Mouse (Mus musculus) lung, embryonic 16.5 days (tissue): ENCODE data around the gene Celsr1. TPM values are rescaled to one million over a fixed set of nuclear protein-coding genes. Genes with fewer than 3 reads are reported as not detected.
A peak's percentile ranks its signal among the peaks of the same experiment; 100 is the strongest.

ENCODE experiments used
- ATAC-seq: fragments of 200-750 bp; cut with Nextera tagmentation; 2 replicates; pipeline ENCODE4 v1.8.0; 2017; ENCODE audit warnings: low read depth, mild to moderate bottlenecking, moderate library complexity
- H3K27ac ChIP-seq: fragments of 300-500 bp; sonication (generic); 2 replicates; pipeline ENCODE4 v1.5.1; 2014; ENCODE audit warnings: mild to moderate bottlenecking, control low read depth, low read length
- H3K27me3 ChIP-seq: fragments of 300-500 bp; sonication (generic); 2 replicates; pipeline ENCODE4 v1.6.1; 2014; ENCODE audit warnings: low read depth, low read length, mixed read lengths; ENCODE audit not compliant: control insufficient read depth, insufficient read depth
- H3K36me3 ChIP-seq: fragments of 300-500 bp; sonication (generic); 2 replicates; pipeline ENCODE4 v1.6.1; 2014; ENCODE audit warnings: low read length; ENCODE audit not compliant: control insufficient read depth, insufficient read depth
- H3K4me1 ChIP-seq: fragments of 300-500 bp; sonication (generic); replicated peaks from 2 replicates; pipeline ENCODE4 v1.6.1; 2014; ENCODE audit warnings: low read length, mixed read lengths; ENCODE audit not compliant: control insufficient read depth, insufficient read depth
- H3K4me2 ChIP-seq: fragments of 300-500 bp; sonication (generic); 2 replicates; pipeline ENCODE4 v1.6.1; 2014; ENCODE audit warnings: low read depth, low read length, control low read depth
- H3K4me3 ChIP-seq: fragments of 300-500 bp; sonication (generic); 2 replicates; pipeline ENCODE4 v1.5.1; 2014; ENCODE audit warnings: mild to moderate bottlenecking, low read length, control low read depth
- H3K9ac ChIP-seq: fragments of 300-500 bp; sonication (generic); 2 replicates; pipeline ENCODE4 v1.6.1; 2014; ENCODE audit warnings: low read length, control low read depth
- H3K9me3 ChIP-seq: fragments of 300-500 bp; sonication (generic); 2 replicates; pipeline ENCODE4 v1.6.1; 2016; ENCODE audit warnings: low read length; ENCODE audit not compliant: control insufficient read depth
- WGBS: fragments of 180-500 bp; shearing (Covaris S2); extraction: QIAGEN DNeasy Blood & Tissue Kit; methylation state at CpG from one replicate; pipeline ENCODE4 v1.1.7; 2014; 5-methylcytosine and 5-hydroxymethylcytosine counted together
- polyA plus RNA-seq: library from polyadenylated mRNA; unstranded; fragments of >200 nt; fragmentation: Nextera tagmentation; extraction: Ambion mirVana; gene quantifications from 2 replicates; pipeline ENCODE4 v1.2.1, GENCODE M21; 2015

Gene Celsr1
- polyA plus RNA-seq, 1 experiment from 2014 or later = 3.6 TPM

- WGBS = 24% methylated on average over 13 of the region's 13 CpGs
- H3K4me2 ChIP-seq = no peak overlapping the region
- peaks cover 44% of the 10 kb centered on the region for H3K4me1 ChIP-seq
- peak overlapping the region; percentile 52 for H3K27ac ChIP-seq
- H3K4me3 ChIP-seq = no peak overlapping the region
- no peak overlapping the region for H3K9ac ChIP-seq
- no peaks in the 10 kb centered on the region for H3K27me3 ChIP-seq
- no peaks in the 10 kb centered on the region for H3K36me3 ChIP-seq
- H3K9me3 ChIP-seq = no peaks in the 10 kb centered on the region
- ATAC-seq = peak; percentile 32; the same call in 1 of the 2 replicates
These were observed 37.4 kb downstream of the Celsr1 start for GRCm38 (mm10) chr15:85996031-85996765.

GRCm38 (mm10) chr15:85994906-85995608 lies 38.5 kb downstream of the Celsr1 start:
- Histone ChIP-seq H3K36me3 (no peaks in the 10 kb centered on the region), H3K4me3 (no peak overlapping the region), H3K9ac (no peak overlapping the region; the same call in 1 of the 2 replicates), H3K4me1 (peaks cover 44% of the 10 kb centered on the region), H3K27me3 (no peaks in the 10 kb centered on the region), H3K27ac (peak overlapping the region; percentile 95), H3K9me3 (no peaks in the 10 kb centered on the region), H3K4me2 (no peak overlapping the region)
- no peak for ATAC-seq
- 67% methylated on average over 6 of the region's 6 CpGs for WGBS

GRCm38 (mm10) chr15:85993931-85994583 lies 39.5 kb downstream of the Celsr1 start:
- H3K9ac ChIP-seq = peak overlapping the region; percentile 35; the same call in 1 of the 2 replicates
- WGBS = 34% methylated on average over 14 of the region's 14 CpGs
- no peaks in the 10 kb centered on the region for H3K27me3 ChIP-seq
- H3K4me3 ChIP-seq = no peak overlapping the region
- peaks cover 40% of the 10 kb centered on the region for H3K4me1 ChIP-seq
- H3K4me2 ChIP-seq = peak overlapping the region; percentile 20; the same call in 1 of the 2 replicates
- H3K36me3 ChIP-seq = no peaks in the 10 kb centered on the region
- peak; percentile 35 for ATAC-seq
- peak overlapping the region; percentile 95 for H3K27ac ChIP-seq
- H3K9me3 ChIP-seq = no peaks in the 10 kb centered on the region

- Histone ChIP-seq H3K36me3 (no peaks in the 10 kb centered on the region), H3K27ac (peak overlapping the region; percentile 95), H3K9me3 (no peaks in the 10 kb centered on the region), H3K9ac (no peak overlapping the region), H3K4me1 (peaks cover 40% of the 10 kb centered on the region), H3K4me3 (no peak overlapping the region), H3K27me3 (no peaks in the 10 kb centered on the region), H3K4me2 (no peak overlapping the region)
- peak; percentile 72 for ATAC-seq
These were observed 40.2 kb downstream of the Celsr1 start for GRCm38 (mm10) chr15:85993386-85993785.

- Histone ChIP-seq H3K4me1 (peaks cover 37% of the 10 kb centered on the region), H3K9ac (no peak overlapping the region), H3K9me3 (no peaks in the 10 kb centered on the region), H3K4me2 (no peak overlapping the region), H3K4me3 (no peak overlapping the region), H3K27me3 (no peaks in the 10 kb centered on the region), H3K36me3 (no peaks in the 10 kb centered on the region), H3K27ac (peak overlapping the region; percentile 95)
- ATAC-seq = no peak; the same call in 1 of the 2 replicates
- 20% methylated on average over 3 of the region's 3 CpGs for WGBS
These were observed 41.5 kb downstream of the Celsr1 start for GRCm38 (mm10) chr15:85992125-85992495.

- Histone ChIP-seq H3K9me3 (no peaks in the 10 kb centered on the region), H3K27ac (peak overlapping the region; percentile 95), H3K4me2 (no peak overlapping the region), H3K9ac (no peak overlapping the region), H3K36me3 (no peaks in the 10 kb centered on the region), H3K4me1 (peaks cover 36% of the 10 kb centered on the region), H3K4me3 (no peak overlapping the region), H3K27me3 (no peaks in the 10 kb centered on the region)
- WGBS = 65% methylated on average over 5 of the region's 5 CpGs
- no peak for ATAC-seq
These were observed 42.0 kb downstream of the Celsr1 start for GRCm38 (mm10) chr15:85991453-85992124.

GRCm38 (mm10) chr15:85990696-85991443 lies 42.7 kb downstream of the Celsr1 start:
- Histone ChIP-seq H3K4me1 (peaks cover 32% of the 10 kb centered on the region), H3K27me3 (no peaks in the 10 kb centered on the region), H3K9me3 (no peaks in the 10 kb centered on the region), H3K36me3 (no peaks in the 10 kb centered on the region), H3K9ac (no peak overlapping the region), H3K4me2 (no peak overlapping the region), H3K27ac (peak overlapping the region; percentile 91), H3K4me3 (no peak overlapping the region)
- ATAC-seq = no peak
- WGBS = 68% methylated on average over 17 of the region's 17 CpGs

GRCm38 (mm10) chr15:85987896-85988295 lies 45.7 kb downstream of the Celsr1 start:
- H3K4me3 ChIP-seq = no peak overlapping the region
- no peak overlapping the region for H3K4me2 ChIP-seq
- H3K9ac ChIP-seq = no peak overlapping the region
- H3K27me3 ChIP-seq = no peaks in the 10 kb centered on the region
- 61% methylated on average over 5 of the region's 5 CpGs for WGBS
- H3K4me1 ChIP-seq = peaks cover 17% of the 10 kb centered on the region
- H3K36me3 ChIP-seq = no peaks in the 10 kb centered on the region
- H3K9me3 ChIP-seq = no peaks in the 10 kb centered on the region
- H3K27ac ChIP-seq = no peak overlapping the region
- no peak for ATAC-seq
